Comparison of ENCODE assay signal across 34 mouse cellular contexts in the genomic region with DNA sequence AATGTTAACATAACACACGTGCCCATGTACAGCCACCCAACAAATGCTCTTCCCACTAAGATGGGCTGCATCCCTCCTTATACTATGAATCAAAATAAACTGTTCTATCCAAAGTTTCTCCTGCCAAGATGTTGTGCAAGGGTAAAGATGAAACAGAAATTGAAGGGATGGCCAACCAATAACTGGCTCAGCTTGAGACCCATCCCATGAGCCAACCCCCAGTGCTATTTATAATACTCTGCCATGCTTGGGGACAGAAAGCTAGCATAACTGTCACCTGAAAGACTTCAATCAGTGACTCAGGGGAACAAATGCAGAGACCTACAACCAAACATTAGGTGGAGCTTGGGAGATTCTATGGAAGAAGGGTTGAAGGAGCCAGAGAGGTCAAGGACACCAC.
"Had no signal": no experiment of that assay in that cellular context is flagged by ENCODE, and none has a peak within 500 bp of the region (broad histone marks: within the 10 kb centered on the region; RNA-seq: fewer than 3 reads in every experiment).

No protein-coding gene starts in this region.

- H3K9me3 ChIP-seq: heart, embryonic 10.5 days; hindbrain, embryonic 10.5 days; hindbrain, embryonic 12.5 days; hindbrain, embryonic 13.5 days; hindbrain, embryonic 15.5 days; intestine, embryonic 15.5 days; kidney, embryonic 15.5 days had no signal

- H3K4me2 ChIP-seq: heart, embryonic 11.5 days; heart, embryonic 12.5 days; heart, embryonic 13.5 days; heart, embryonic 15.5 days; hindbrain, embryonic 12.5 days; hindbrain, embryonic 13.5 days; hindbrain, embryonic 14.5 days; hindbrain, embryonic 15.5 days; intestine, embryonic 15.5 days; kidney, embryonic 15.5 days had no signal

- ATAC-seq: hindbrain, embryonic 16.5 days; hindbrain, postnatal 0 days; inflammation-experienced regulatory T-cells, adult 6 months; intestine, embryonic 15.5 days; intestine, embryonic 16.5 days; intestine, postnatal 0 days had no signal

- H3K9ac ChIP-seq: heart, embryonic 12.5 days; heart, embryonic 13.5 days; heart, embryonic 15.5 days; hindbrain, embryonic 12.5 days; hindbrain, embryonic 13.5 days; hindbrain, embryonic 14.5 days; hindbrain, embryonic 15.5 days; intestine, embryonic 15.5 days; kidney, embryonic 15.5 days had no signal

- DNase-seq: heart, postnatal 10 days; heart, postnatal 14 days; heart, postnatal 36 days; kidney, adult 11 months; kidney, adult 18-20 months; kidney, adult 2 months; kidney, adult 8-10 months; kidney, adult 9 months; kidney, postnatal 10 days; kidney, postnatal 14 days; kidney, postnatal 25 days; kidney, postnatal 36 days; kidney, postnatal 4 days; layer of hippocampus, adult 9-11 months; layer of hippocampus, postnatal 36 days had no signal

- H3K27ac ChIP-seq: heart, embryonic 10.5 days; heart, embryonic 13.5 days; heart, embryonic 15.5 days; hindbrain, embryonic 10.5 days; hindbrain, embryonic 12.5 days; hindbrain, embryonic 13.5 days; hindbrain, embryonic 14.5 days; hindbrain, embryonic 15.5 days; hindbrain, postnatal 0 days; intestine, embryonic 15.5 days; kidney, embryonic 15.5 days; kidney, postnatal 0 days; layer of hippocampus, adult 2 months had no signal

- H3K4me1 ChIP-seq: heart, embryonic 10.5 days; heart, embryonic 15.5 days; hindbrain, embryonic 12.5 days; hindbrain, embryonic 13.5 days; hindbrain, embryonic 15.5 days had no signal

- H3K36me3 ChIP-seq: heart, embryonic 10.5 days; heart, embryonic 12.5 days; heart, embryonic 13.5 days; heart, embryonic 15.5 days; hindbrain, embryonic 10.5 days; hindbrain, embryonic 12.5 days; hindbrain, embryonic 13.5 days; hindbrain, embryonic 15.5 days; intestine, embryonic 15.5 days; kidney, embryonic 15.5 days had no signal

- H3K4me3 ChIP-seq: heart, embryonic 10.5 days; heart, embryonic 12.5 days; heart, embryonic 13.5 days; heart, embryonic 15.5 days; hindbrain, embryonic 10.5 days; hindbrain, embryonic 12.5 days; hindbrain, embryonic 13.5 days; hindbrain, embryonic 15.5 days; intestine, embryonic 15.5 days; kidney, embryonic 15.5 days; layer of hippocampus, adult 2 months had no signal

- H3K27me3 ChIP-seq: heart, embryonic 12.5 days; heart, embryonic 13.5 days; heart, embryonic 15.5 days; hindbrain, embryonic 12.5 days; hindbrain, embryonic 13.5 days; hindbrain, embryonic 15.5 days; intestine, embryonic 15.5 days; kidney, embryonic 15.5 days had no signal
